Mouse (Mus musculus): Measurements from ENCODE around the gene Kcnk3. TPM values are rescaled to one million over a fixed set of nuclear protein-coding genes. Genes with fewer than 3 reads are reported as not detected.

The Kcnk3 gene
- 0.65 and 2.0 TPM in 2 replicates for polyA plus RNA-seq (2012; rRNA removed)

GRCm38 (mm10) chr5:30587681-30588300 lies at the start of gene Kcnk3:
Kcnk3 (plus strand) TSS chr5:30588170.

GRCm38 (mm10) chr5:30545698-30546097 lies 42.3 kb upstream of the Kcnk3 start, which contains the start of gene Cib4:
Cib4 (minus strand) TSS chr5:30545836.

GRCm38 (mm10) chr5:30647815-30648560 lies 60.0 kb downstream of the Kcnk3 start, which contains the start of gene Slc35f6:
Slc35f6 (plus strand) TSS chr5:30647933.

DNA sequence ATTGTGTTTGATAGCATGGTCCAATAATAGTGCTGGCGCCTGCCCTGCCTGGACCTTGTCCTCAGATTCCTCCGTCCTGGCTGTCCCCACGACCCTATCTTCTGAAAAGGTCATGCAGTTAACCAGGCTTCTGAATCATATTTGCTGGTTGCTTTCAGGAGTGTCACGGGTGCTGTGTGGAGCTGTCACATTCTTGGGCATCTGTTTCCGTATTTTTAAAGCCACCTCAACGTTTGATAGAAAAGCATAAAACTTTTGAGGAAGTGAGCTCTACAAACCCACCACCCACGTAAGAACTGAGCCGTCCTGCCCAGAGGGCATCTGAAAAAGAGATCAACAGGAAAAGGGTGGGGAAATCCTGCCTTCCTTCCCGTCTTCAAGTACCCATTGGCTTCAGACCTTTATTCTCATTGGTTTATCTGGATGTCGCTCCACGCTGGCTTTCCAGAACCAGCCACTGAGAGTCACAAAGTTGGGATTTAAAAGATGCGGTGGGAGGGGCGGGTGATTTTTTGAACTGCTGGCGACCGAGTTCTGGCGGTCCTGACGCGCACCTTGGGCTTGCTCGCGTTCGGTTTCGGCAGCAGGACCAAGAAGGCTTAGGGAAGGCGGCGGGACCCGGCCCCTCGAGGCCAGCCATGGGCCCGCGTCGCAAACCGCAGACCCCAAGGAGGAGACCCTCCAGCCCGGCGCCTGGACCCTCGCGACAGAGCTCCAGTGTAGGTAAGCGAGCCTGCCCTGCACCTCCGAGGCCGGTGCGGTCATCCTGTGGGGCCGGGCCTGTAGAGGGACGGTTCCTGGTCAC lies 78.6 kb downstream of the Kcnk3 start, which contains the start of gene Cenpa:
Cenpa (plus strand) TSS at position 387 of the 805 bp plus-strand sequence.

Other genes with a start within 250 kb of the Kcnk3 start
- 0.53 and 0.76 TPM in 2 replicates for gene Otof, start 126.2 kb upstream of the Kcnk3 start, polyA plus RNA-seq (2012; rRNA removed)
- not detected in 2 replicates for gene 1700001C02Rik, start 122.1 kb upstream of the Kcnk3 start, polyA plus RNA-seq (2012; rRNA removed)
- gene Cib4, start 42.3 kb upstream of the Kcnk3 start, polyA plus RNA-seq (2012; rRNA removed) = not detected in 2 replicates
- gene Slc35f6, start 59.8 kb downstream of the Kcnk3 start, polyA plus RNA-seq (2012; rRNA removed) = 9.5 and 27.1 TPM in 2 replicates
- 246 and 257 TPM in 2 replicates for gene Cenpa, start 78.6 kb downstream of the Kcnk3 start, polyA plus RNA-seq (2012; rRNA removed)
- 96.8 and 101 TPM in 2 replicates for gene Dpysl5, start 123.4 kb downstream of the Kcnk3 start, polyA plus RNA-seq (2012; rRNA removed)
- 60.4 and 116 TPM in 2 replicates for gene Mapre3, start 226.5 kb downstream of the Kcnk3 start, polyA plus RNA-seq (2012; rRNA removed)

Measured in central nervous system, embryonic 11.5 days (tissue).